Mouse (Mus musculus) embryonic fibroblast, embryonic 13.5 days (primary cell): Measurements from ENCODE around the gene Pah. TPM values are rescaled to one million over a fixed set of nuclear protein-coding genes. Genes with fewer than 3 reads are reported as not detected.

ENCODE experiments used
- H3K27ac ChIP-seq: 2 replicates; pipeline ENCODE4 v1.5.1; 2012; ENCODE audit warnings: low read length, control low read depth, inconsistent platforms; ENCODE audit not compliant: insufficient read depth
- H3K4me1 ChIP-seq: 2 replicates; pipeline ENCODE4 v1.6.1; 2011; ENCODE audit warnings: low read length; ENCODE audit not compliant: control insufficient read depth, insufficient read depth
- H3K4me3 ChIP-seq: 2 replicates; pipeline ENCODE4 v1.5.1; 2011; ENCODE audit warnings: mild to moderate bottlenecking, control low read depth, low read length; ENCODE audit not compliant: insufficient read depth
- CTCF ChIP-seq: IDR thresholded peaks from 2 replicates; pipeline ENCODE4 v1.5.1; 2011; ENCODE audit warnings: mild to moderate bottlenecking, control low read depth, low read length, moderate library complexity, borderline replicate concordance; ENCODE audit not compliant: insufficient read depth
- POLR2A ChIP-seq: IDR thresholded peaks from 2 replicates; pipeline ENCODE4 v1.6.1; 2011; ENCODE audit warnings: low read depth, mild to moderate bottlenecking, control low read depth, low read length, moderate library complexity
- polyA plus RNA-seq: library from polyadenylated mRNA; stranded (reverse); fragments of >200 nt; gene quantifications from 2 replicates; pipeline ENCODE4 v1.2.4, GENCODE M21; 2011; ENCODE audit warnings: low read depth; ENCODE audit not compliant: missing spikeins, insufficient read length

Gene Pah
- polyA plus RNA-seq, 1 experiment, result not detected

DNA sequence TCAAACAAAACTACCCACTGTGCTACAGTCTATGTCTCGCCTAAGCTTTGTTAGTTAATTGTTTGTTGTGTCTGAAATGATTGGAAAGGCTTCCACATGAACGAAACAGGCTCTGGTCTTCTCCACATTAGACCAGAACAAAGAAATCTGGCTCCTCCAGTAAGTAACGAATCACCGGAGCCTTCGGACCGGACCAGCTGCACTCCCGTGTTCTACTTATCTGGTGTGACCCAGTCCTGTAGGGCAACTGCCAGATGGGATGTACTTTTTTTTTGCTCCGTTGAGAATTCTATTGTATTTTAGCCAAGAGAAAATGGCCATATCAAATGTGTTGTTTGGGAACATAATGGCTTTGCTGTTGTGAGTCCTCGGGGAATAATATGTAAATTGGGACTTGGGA is 42.2 kb downstream of the Pah start:
- no peak for TF ChIP-seq CTCF
- no peak for TF ChIP-seq POLR2A
- H3K4me3 ChIP-seq, result no peak overlapping the region
- no peaks in the 10 kb centered on the region for H3K4me1 ChIP-seq
- H3K27ac ChIP-seq, result no peak overlapping the region

DNA sequence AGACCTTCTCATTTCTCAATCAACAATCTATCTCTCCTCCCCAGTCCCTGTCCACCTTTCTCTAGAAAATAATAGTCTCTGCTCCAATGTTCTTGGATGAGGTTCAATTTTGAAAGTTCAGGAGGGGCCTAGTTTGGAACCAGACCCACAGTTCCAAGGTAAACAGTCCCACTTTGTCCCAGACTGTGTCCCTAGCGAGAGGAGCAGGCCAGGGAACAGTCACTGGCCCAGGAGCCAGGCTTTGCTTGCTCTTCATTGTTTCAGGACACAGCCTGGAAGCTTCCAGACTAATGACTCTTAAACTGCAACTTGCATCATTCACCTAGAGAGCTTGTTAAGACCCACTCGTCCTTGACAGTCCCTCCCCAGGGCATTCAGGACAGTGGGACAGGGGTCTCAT is 44.1 kb downstream of the Pah start:
- Histone ChIP-seq H3K4me1 (no peaks in the 10 kb centered on the region), H3K4me3 (no peak overlapping the region), H3K27ac (no peak overlapping the region)
- no peak for TF ChIP-seq POLR2A
- TF ChIP-seq CTCF, result no peak

DNA sequence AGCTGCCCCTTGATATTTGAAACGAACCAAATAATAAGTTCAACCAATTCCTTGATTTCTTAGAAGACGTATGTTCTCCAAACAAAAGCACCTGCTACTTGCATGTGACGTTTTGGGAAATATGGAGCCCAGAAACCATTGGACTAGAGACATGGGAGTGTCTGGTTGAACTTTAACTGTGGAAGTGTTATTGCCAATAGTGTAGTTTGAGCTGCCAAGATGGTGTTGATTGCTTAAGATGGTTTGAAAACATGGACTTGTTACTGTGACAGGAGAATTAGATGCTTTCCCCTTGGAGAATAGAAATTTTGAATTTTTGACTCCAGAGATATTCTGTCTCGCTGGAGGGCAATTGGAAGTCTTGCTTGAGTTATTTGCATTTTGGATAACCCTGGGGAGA is 50.9 kb downstream of the Pah start:
- Histone ChIP-seq H3K27ac (no peak overlapping the region), H3K4me1 (no peaks in the 10 kb centered on the region), H3K4me3 (no peak overlapping the region)
- no peak for TF ChIP-seq POLR2A
- TF ChIP-seq CTCF, result no peak

DNA sequence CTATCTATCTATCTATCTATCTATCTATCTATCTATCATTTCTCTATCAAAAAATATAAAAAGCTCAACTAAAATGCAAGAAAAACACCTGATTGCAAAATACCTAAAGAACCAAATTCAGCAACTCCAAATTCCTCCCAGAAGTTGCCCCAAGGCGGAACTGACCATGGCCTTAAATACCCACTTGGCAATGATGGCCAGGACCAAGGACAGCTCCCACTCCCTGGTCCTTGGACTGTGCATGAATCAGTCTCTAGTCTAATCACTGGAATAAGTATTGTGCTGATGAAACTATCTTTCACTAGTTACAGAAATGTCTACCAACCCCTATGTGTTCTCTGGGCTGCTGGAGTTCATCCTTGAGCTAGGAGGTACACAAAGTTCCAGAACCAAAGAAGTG is 65.1 kb downstream of the Pah start:
- Histone ChIP-seq H3K4me3 (no peak overlapping the region), H3K4me1 (no peaks in the 10 kb centered on the region), H3K27ac (no peak overlapping the region)
- TF ChIP-seq POLR2A (no peak), CTCF (no peak)

DNA sequence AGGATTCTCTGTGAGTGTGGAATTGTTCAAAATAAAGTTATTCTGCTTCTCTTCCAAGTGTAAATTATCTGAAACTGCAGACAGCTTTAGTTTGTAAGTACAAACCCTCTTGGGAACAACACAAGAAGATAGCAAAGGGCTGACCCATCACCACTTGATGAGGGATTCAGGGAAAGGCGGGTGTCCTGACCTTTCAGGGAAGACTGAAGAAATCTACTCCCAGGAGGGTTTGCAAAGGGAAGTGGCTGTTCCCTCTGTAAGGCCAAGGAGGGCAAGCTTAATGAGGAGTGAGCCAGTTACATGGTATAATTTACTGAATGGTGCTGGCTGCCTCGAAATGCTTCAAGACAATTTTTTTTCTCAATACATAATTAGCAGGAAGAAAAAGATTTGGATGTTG is 72.3 kb downstream of the Pah start:
- no peaks in the 10 kb centered on the region for H3K4me1 ChIP-seq
- no peak overlapping the region for H3K4me3 ChIP-seq
- H3K27ac ChIP-seq, result no peak overlapping the region
- no peak for TF ChIP-seq CTCF
- TF ChIP-seq POLR2A, result no peak

DNA sequence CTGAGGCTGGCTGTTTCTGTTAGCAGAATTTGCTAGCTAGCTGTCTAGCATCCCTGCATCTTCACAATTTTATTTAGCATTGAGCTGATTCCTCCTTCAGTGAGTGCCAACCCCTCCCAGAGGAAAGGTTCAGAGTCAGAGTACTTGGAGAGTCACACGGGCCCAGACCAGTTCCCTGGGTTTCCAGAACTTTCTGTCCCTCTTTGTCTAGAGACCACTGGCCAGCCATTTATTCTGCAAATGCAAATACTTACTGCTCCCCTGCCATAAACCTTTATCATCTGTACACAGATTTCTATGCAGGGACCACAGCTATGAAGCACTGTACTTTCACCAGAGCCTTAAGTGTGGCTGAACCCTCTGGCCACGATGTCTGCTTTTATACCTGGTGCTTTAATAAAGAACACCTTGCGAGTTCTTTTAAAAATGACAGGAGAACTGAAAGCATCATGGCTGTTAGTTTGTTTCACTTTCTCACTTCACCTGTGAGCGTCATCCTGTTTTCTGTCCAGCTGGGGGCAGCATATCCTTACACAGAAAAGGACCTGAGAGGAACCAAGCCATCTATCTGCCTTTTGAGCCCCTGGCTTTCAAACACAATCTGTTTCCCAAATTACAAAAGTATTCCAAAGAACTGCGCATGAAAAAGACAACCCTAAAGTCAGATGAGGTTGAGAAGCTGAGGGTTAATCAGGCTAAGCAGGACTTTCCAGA is 74.9 kb downstream of the Pah start:
- Histone ChIP-seq H3K4me3 (no peak overlapping the region), H3K27ac (no peak overlapping the region), H3K4me1 (no peaks in the 10 kb centered on the region)
- TF ChIP-seq POLR2A, result no peak
- no peak for TF ChIP-seq CTCF

DNA sequence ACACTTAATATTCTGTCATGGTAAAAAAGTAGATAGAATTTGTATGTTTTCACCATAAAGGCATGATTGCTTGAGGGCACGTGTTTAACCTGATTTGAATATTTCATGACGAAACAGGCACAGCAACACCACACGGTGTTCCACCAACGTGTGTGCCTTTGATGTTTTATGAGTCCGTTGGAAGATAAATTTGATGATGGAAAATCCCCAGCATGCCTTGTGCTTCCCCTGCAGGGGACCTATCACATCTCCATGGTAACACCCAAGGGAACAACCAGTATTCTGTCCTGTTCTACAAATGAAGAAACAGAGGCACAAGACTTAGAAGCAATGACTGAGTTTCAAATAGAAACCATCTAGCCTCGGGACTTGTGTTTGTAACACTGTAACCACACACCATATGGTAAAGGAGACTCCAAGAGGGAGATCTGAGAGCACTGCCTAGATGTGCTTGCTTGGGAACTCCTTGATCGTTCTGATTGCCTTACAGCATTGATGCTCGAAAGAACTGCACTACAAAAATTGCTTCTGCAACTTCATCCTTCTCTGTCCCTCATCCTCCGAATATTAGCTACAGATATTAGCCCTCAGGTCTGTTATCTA is 75.6 kb downstream of the Pah start:
- H3K27ac ChIP-seq, result no peak overlapping the region
- H3K4me3 ChIP-seq, result no peak overlapping the region
- TF ChIP-seq POLR2A (no peak), CTCF (no peak)
- no peaks in the 10 kb centered on the region for H3K4me1 ChIP-seq

DNA sequence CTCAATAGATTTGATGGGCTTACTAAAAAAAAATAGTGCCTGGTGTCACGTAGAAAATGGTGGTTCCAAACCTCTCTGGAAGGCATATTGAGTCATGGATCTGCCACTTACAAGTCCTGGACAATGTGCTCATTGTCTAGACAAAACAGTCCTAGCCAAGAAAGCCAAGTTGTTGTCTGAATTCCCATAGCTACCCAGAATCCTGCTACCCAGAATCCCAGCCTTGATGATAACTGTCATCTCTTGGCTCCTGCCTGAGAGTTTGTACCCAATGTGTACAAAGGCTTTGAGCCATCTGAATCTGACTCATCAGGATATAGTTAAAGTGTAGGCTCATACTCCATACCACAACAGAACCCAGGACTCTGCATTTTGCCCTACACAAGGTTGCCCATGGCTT is 80.6 kb downstream of the Pah start:
- Histone ChIP-seq H3K27ac (no peak overlapping the region), H3K4me1 (no peaks in the 10 kb centered on the region), H3K4me3 (no peak overlapping the region)
- no peak for TF ChIP-seq CTCF
- TF ChIP-seq POLR2A, result no peak

DNA sequence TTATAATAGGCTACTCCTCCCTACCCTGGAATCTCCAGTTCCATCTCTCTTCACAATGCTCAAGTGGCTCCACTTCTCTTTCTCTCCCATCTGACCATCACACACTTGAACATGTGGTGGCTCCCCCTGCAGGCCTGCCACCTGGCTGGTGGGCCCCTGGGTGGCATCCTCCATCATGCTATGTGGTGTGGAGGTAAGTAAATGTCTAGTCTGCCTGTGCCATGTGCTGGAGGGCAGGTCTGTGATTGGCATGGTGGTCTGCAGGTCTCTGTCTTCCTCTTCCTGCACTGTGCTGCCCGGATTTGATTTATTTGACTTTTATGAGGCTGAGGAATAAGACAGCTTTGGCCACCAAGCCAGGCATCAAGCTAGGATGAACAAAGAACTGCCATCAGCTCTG is 103.6 kb downstream of the Pah start:
- no peak for TF ChIP-seq POLR2A
- TF ChIP-seq CTCF, result no peak
- H3K27ac ChIP-seq, result no peak overlapping the region
- no peak overlapping the region for H3K4me3 ChIP-seq
- no peaks in the 10 kb centered on the region for H3K4me1 ChIP-seq

Other genes with a start within 250 kb of the Pah start
- not detected in 2 replicates for gene Ascl1, start 28.1 kb upstream of the Pah start, polyA plus RNA-seq